Mouse (Mus musculus): Measurements from ENCODE around the gene Mknk2. TPM values are rescaled to one million over a fixed set of nuclear protein-coding genes. Genes with fewer than 3 reads are reported as not detected.

The Mknk2 gene
- polyA plus RNA-seq, 1 experiment from 2014 or later, result 47.0 TPM

DNA sequence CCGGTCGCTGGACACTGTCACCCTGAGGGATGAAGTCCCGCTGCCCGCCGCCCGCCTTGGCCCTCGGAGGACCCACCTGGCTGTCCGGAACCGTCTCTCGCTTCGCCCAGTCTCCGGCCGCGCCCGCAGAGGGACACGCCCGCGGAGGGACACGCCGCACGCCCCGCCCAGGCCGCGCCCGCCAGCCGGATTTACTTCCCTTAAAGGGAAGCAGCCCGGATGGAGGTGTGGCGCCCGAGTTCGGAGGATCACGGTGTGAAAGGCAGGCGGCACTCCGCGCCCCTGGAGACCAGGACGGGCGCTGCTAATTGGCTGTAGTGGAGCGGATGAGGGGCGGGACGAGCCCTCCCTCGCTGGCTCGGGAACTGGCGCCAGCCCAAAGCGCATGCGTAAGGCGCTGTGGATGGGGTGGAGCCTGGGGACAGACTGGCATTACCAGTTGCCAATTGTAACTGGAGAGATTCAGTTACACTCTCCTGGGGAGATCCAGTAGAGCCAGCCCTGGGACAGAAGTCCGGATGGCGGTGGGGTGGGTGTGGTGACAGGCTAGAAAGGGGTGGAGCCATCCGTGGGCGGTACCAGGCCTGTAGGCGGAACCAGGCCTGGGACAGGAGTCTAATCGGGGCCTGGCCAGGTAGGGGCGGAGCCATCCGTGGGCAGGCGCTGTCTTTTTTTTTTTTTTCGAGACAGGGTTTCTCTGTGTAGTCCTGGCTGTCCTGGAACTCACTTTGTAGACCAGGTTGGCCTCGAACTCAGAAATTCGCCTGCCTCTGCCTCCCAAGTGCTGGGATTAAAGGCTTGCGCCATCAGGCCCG is 24.0 kb upstream of the Mknk2 start, which contains the start of the genes Mob3a and Izumo4:
Mob3a (minus strand) TSS at position 257 of the 815 bp plus-strand sequence.
Izumo4 (plus strand) TSS at position 464 of the 815 bp plus-strand sequence.
- Histone ChIP-seq H3K4me2 (replicated peaks; ENCODE audit: low read depth, low read length) (peak within 1 kb of the TSS; percentile 81), H3K36me3 (ENCODE audit: control insufficient read depth, insufficient read depth, low read length) (0 out of 2 replicates have a peak, but pooled peaks cover 2% of the 10 kb centered on the region), H3K4me3 (ENCODE audit: low read depth, low read length) (peak within 1 kb of the TSS; percentile 66), H3K27me3 (ENCODE audit: control insufficient read depth, insufficient read depth, low read length) (no peaks in the 10 kb centered on the region), H3K9me3 (ENCODE audit: control insufficient read depth, low read length) (no peaks in the 10 kb centered on the region), H3K27ac (ENCODE audit: low read depth, low read length) (peak within 1 kb of the TSS; percentile 75), H3K4me1 (replicated peaks; ENCODE audit: control insufficient read depth, insufficient read depth, low read length) (peaks cover 5% of the 10 kb centered on the region), H3K9ac (ENCODE audit: low read depth, low read length) (peak within 1 kb of the TSS; percentile 74)
- peak; percentile 97 for ATAC-seq (ENCODE audit: low FRiP score)
- peak; percentile 99 for DNase-seq (ENCODE audit: low spot score)
- WGBS, result under 1% methylated on average over 59 of the region's 59 CpGs

DNA sequence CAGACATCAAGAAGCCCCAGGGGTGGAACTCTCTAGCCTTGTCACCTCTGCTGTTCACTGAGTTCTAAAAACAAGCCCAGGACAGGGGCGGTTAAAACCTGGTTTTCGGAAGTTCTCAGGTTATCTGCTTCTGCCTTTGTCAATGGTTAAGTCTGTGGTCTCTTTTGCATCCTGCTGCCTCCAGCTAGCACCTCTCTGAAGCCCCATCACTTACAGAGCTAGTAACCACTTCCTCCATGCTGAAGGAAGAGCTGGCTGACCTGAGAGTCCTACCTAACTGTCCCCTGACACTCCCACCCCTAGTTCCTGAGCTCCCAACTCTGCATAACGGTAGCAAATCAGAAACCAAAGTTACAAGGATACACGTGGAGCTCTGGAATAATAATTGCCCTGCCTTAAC is 22.8 kb upstream of the Mknk2 start:
- peaks cover 5% of the 10 kb centered on the region for H3K4me1 ChIP-seq (replicated peaks; ENCODE audit: control insufficient read depth, insufficient read depth, low read length)
- no peaks in the 10 kb centered on the region for H3K9me3 ChIP-seq (ENCODE audit: control insufficient read depth, low read length)
- WGBS, result 53% methylated on average over 4 of the region's 4 CpGs
- peak overlapping the region; percentile 81 for H3K4me2 ChIP-seq (replicated peaks; ENCODE audit: low read depth, low read length)
- no peaks in the 10 kb centered on the region for H3K27me3 ChIP-seq (ENCODE audit: control insufficient read depth, insufficient read depth, low read length)
- 0 out of 2 replicates have a peak, but pooled peaks cover 2% of the 10 kb centered on the region for H3K36me3 ChIP-seq (ENCODE audit: control insufficient read depth, insufficient read depth, low read length)
- DNase-seq (ENCODE audit: low spot score), result no peak
- H3K9ac ChIP-seq (ENCODE audit: low read depth, low read length), result 0 out of 2 replicates have a peak overlapping the region, but pooled peaks have one; percentile 19
- no peak overlapping the region for H3K27ac ChIP-seq (ENCODE audit: low read depth, low read length)
- no peak for ATAC-seq (ENCODE audit: low FRiP score)
- H3K4me3 ChIP-seq (ENCODE audit: low read depth, low read length), result peak overlapping the region; percentile 66

DNA sequence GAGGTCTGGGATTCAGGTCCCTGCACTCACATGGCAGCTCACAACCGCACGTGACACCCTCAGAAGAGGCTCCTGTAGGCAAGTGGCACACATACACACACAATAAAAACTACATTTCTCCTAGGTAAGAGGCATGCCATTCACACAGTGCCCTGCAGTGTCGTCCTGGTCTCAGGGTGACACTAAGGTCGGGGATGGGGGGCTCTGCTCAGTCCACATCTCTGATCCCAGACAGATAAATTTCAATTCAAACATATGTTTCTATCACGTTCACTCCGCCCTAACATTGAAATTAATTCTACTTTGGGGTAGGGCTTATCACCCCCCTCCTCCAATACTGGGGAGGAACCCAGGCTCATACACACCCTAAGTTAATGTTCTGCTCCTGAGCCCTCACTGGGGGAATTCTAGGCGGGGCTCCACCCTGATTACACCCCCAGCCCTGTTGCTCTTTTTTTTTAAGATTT is 22.2 kb upstream of the Mknk2 start:
- H3K4me2 ChIP-seq (replicated peaks; ENCODE audit: low read depth, low read length), result no peak overlapping the region
- ATAC-seq (ENCODE audit: low FRiP score) (no peak), DNase-seq (ENCODE audit: low spot score) (no peak)
- 86% methylated on average over 7 of the region's 7 CpGs for WGBS
- H3K27ac ChIP-seq (ENCODE audit: low read depth, low read length), result no peak overlapping the region
- H3K27me3 ChIP-seq (ENCODE audit: control insufficient read depth, insufficient read depth, low read length), result no peaks in the 10 kb centered on the region
- H3K9ac ChIP-seq (ENCODE audit: low read depth, low read length), result no peak overlapping the region
- 0 out of 2 replicates have a peak, but pooled peaks cover 2% of the 10 kb centered on the region for H3K36me3 ChIP-seq (ENCODE audit: control insufficient read depth, insufficient read depth, low read length)
- H3K4me1 ChIP-seq (replicated peaks; ENCODE audit: control insufficient read depth, insufficient read depth, low read length), result peaks cover 5% of the 10 kb centered on the region
- no peak overlapping the region for H3K4me3 ChIP-seq (ENCODE audit: low read depth, low read length)
- H3K9me3 ChIP-seq (ENCODE audit: control insufficient read depth, low read length), result no peaks in the 10 kb centered on the region

DNA sequence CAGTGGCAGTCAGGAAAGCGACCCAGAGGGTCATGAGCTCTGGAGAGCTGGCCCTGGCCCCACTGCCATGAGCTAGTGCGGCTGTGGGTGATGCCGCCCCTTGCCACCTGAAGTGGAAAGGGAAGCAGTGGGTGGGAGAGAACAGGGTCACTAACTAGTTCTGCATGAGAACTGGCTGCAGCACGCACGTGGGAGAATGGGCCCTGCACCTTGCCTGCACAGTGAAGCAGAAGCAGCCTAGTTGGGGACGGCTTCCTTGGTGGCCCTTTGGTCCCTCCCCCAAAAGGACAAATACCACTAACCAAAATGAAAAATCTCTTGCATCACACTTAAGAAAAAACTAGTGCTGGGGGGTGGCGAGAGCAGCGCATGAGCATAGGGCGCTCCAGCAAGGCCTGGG is 20.7 kb upstream of the Mknk2 start:
- Histone ChIP-seq H3K4me1 (replicated peaks; ENCODE audit: control insufficient read depth, insufficient read depth, low read length) (peaks cover 5% of the 10 kb centered on the region), H3K9me3 (ENCODE audit: control insufficient read depth, low read length) (no peaks in the 10 kb centered on the region), H3K4me3 (ENCODE audit: low read depth, low read length) (no peak overlapping the region), H3K4me2 (replicated peaks; ENCODE audit: low read depth, low read length) (no peak overlapping the region), H3K27ac (ENCODE audit: low read depth, low read length) (no peak overlapping the region), H3K27me3 (ENCODE audit: control insufficient read depth, insufficient read depth, low read length) (no peaks in the 10 kb centered on the region), H3K9ac (ENCODE audit: low read depth, low read length) (no peak overlapping the region), H3K36me3 (ENCODE audit: control insufficient read depth, insufficient read depth, low read length) (peaks cover 5% of the 10 kb centered on the region; the same call in 1 of the 2 replicates)
- ATAC-seq (ENCODE audit: low FRiP score) (no peak), DNase-seq (ENCODE audit: low spot score) (no peak)
- 92% methylated on average over 9 of the region's 9 CpGs for WGBS

DNA sequence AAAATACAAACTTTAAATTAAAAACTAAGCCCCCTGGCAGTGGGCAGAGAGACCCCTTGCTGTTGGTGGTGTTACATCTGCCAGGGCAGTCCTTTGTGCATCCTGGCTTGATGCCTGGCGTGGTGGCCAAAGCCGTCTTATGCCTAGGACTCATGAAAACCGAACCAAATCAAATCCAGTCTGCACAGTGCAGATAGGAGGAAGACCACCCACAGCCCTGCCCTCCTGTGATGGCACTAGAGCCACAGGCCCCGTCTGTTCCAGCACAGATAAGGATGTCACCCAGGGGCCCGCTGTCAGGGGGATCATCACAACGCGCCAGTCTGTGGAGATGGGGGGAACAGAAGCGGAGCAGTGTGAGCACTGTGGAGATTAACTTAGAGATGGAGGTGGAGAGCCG is 19.9 kb upstream of the Mknk2 start:
- no peak for ATAC-seq (ENCODE audit: low FRiP score)
- no peaks in the 10 kb centered on the region for H3K27me3 ChIP-seq (ENCODE audit: control insufficient read depth, insufficient read depth, low read length)
- no peak overlapping the region for H3K9ac ChIP-seq (ENCODE audit: low read depth, low read length)
- H3K9me3 ChIP-seq (ENCODE audit: control insufficient read depth, low read length), result no peaks in the 10 kb centered on the region
- no peak for DNase-seq (ENCODE audit: low spot score)
- WGBS, result 89% methylated on average over 9 of the region's 9 CpGs
- H3K4me3 ChIP-seq (ENCODE audit: low read depth, low read length), result no peak overlapping the region
- H3K4me2 ChIP-seq (replicated peaks; ENCODE audit: low read depth, low read length), result no peak overlapping the region
- H3K36me3 ChIP-seq (ENCODE audit: control insufficient read depth, insufficient read depth, low read length), result peaks cover 5% of the 10 kb centered on the region; the same call in 1 of the 2 replicates
- H3K27ac ChIP-seq (ENCODE audit: low read depth, low read length), result no peak overlapping the region
- H3K4me1 ChIP-seq (replicated peaks; ENCODE audit: control insufficient read depth, insufficient read depth, low read length), result peaks cover 3% of the 10 kb centered on the region

DNA sequence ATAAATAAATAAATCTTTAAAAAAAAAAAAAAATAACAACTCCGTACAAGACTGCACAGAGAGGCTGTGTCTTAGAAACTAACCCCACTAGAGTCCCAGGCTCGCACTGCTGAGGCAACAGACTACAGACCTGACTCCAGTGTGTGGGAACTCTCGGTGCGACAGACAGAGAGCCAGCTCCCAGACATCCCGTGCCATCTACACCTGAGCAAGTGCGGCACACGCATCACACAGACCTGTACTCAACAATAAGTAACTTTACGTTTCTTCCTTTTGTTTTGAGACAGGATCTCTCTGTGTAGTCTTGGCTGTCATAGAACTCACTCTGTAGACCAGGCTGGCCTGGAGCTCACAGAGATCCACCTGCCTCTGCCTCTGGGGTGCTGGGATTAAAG is 19.5 kb upstream of the Mknk2 start:
- WGBS, result 91% methylated on average over 8 of the region's 8 CpGs
- H3K4me3 ChIP-seq (ENCODE audit: low read depth, low read length), result no peak overlapping the region
- peaks cover 5% of the 10 kb centered on the region; the same call in 1 of the 2 replicates for H3K36me3 ChIP-seq (ENCODE audit: control insufficient read depth, insufficient read depth, low read length)
- no peaks in the 10 kb centered on the region for H3K27me3 ChIP-seq (ENCODE audit: control insufficient read depth, insufficient read depth, low read length)
- DNase-seq (ENCODE audit: low spot score) (no peak), ATAC-seq (ENCODE audit: low FRiP score) (no peak)
- peaks cover 3% of the 10 kb centered on the region for H3K4me1 ChIP-seq (replicated peaks; ENCODE audit: control insufficient read depth, insufficient read depth, low read length)
- H3K27ac ChIP-seq (ENCODE audit: low read depth, low read length), result no peak overlapping the region
- no peaks in the 10 kb centered on the region for H3K9me3 ChIP-seq (ENCODE audit: control insufficient read depth, low read length)
- H3K9ac ChIP-seq (ENCODE audit: low read depth, low read length), result no peak overlapping the region
- no peak overlapping the region for H3K4me2 ChIP-seq (replicated peaks; ENCODE audit: low read depth, low read length)

DNA sequence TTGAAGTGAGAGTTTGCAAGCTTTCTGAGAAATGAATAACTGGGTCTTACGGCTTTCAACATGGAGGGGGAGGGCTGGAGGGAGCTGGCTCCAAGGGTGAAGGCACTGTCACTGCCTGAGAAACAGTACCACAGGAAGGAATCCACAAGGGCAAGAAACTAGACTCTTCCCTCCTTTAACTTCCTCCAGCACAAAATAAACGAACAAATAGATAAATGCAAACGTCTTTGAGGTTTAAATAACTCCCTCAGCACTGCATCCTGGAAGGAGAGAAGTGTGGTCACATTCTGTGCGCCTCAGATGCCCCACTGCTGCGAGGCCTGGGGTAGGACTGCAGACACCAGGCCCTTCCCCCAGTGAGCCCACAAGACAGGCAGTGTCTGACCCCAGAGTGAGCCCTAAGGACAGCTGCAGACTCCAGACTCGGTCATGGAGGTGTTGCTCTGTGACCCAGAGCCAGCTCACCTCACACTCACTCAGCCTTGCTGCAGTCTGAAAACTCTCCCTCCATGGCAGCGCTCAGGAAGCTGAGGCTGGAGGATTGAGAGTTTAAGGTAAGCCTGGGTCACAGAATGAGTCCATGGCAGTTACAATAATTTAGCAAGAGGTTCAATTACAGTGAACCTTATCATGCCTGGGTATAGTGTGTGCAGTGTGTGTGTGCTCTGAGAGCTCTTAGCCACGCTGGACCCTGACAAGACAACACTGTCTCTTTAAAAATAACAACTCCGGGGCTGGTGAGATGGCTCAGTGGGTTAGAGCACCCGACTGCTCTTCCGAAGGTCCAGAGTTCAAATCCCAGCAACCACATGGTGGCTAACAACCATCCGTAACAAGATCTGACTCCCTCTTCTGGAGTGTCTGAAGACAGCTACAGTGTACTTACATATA is 18.8 kb upstream of the Mknk2 start:
- H3K4me1 ChIP-seq (replicated peaks; ENCODE audit: control insufficient read depth, insufficient read depth, low read length), result peaks cover 3% of the 10 kb centered on the region
- ATAC-seq (ENCODE audit: low FRiP score) (no peak), DNase-seq (ENCODE audit: low spot score) (no peak)
- H3K4me3 ChIP-seq (ENCODE audit: low read depth, low read length), result no peak overlapping the region
- no peak overlapping the region for H3K27ac ChIP-seq (ENCODE audit: low read depth, low read length)
- H3K4me2 ChIP-seq (replicated peaks; ENCODE audit: low read depth, low read length), result no peak overlapping the region
- no peaks in the 10 kb centered on the region for H3K9me3 ChIP-seq (ENCODE audit: control insufficient read depth, low read length)
- H3K27me3 ChIP-seq (ENCODE audit: control insufficient read depth, insufficient read depth, low read length), result no peaks in the 10 kb centered on the region
- H3K9ac ChIP-seq (ENCODE audit: low read depth, low read length), result no peak overlapping the region
- WGBS, result 72% methylated on average over 11 of the region's 12 CpGs
- peaks cover 5% of the 10 kb centered on the region; the same call in 1 of the 2 replicates for H3K36me3 ChIP-seq (ENCODE audit: control insufficient read depth, insufficient read depth, low read length)

DNA sequence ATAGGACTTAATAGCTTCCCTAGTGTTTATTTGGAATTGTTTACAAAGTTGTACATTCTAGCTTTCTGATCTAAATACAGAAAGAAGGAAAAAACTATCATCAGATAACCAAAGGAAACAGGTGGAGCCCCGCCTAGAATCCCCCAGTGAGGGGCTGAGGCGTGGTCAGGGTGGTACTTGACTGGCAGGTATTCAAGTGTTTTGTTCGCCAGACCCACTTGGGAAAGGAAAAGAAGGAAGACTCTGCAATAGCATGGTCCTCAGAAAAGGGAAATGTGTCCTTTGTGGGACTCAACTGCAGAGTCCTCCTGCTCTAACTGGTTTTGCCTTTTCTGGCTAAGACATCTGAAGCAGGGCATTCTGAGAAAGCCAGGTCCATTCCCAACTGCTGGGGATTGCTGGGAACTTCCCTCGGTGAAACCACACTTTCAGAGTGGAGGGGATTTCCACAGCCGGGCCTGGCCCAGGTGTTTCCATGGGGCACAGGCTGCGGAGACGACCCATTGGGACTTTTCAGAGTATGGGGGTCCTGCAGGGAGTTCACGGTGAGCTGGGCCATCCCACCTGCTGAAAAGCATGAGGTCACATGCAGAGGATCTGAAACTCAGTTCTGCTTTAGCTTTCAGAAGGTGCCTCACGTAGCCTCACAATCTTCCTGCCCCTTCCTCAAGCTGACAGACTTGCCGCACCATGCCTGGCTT is 18.0 kb upstream of the Mknk2 start:
- no peak overlapping the region for H3K9ac ChIP-seq (ENCODE audit: low read depth, low read length)
- peaks cover 5% of the 10 kb centered on the region; the same call in 1 of the 2 replicates for H3K36me3 ChIP-seq (ENCODE audit: control insufficient read depth, insufficient read depth, low read length)
- H3K4me1 ChIP-seq (replicated peaks; ENCODE audit: control insufficient read depth, insufficient read depth, low read length), result peaks cover 3% of the 10 kb centered on the region
- H3K4me3 ChIP-seq (ENCODE audit: low read depth, low read length), result no peak overlapping the region
- WGBS, result 80% methylated on average over 10 of the region's 10 CpGs
- no peak overlapping the region for H3K4me2 ChIP-seq (replicated peaks; ENCODE audit: low read depth, low read length)
- ATAC-seq (ENCODE audit: low FRiP score) (no peak), DNase-seq (ENCODE audit: low spot score) (no peak)
- no peak overlapping the region for H3K27ac ChIP-seq (ENCODE audit: low read depth, low read length)
- no peaks in the 10 kb centered on the region for H3K9me3 ChIP-seq (ENCODE audit: control insufficient read depth, low read length)
- no peaks in the 10 kb centered on the region for H3K27me3 ChIP-seq (ENCODE audit: control insufficient read depth, insufficient read depth, low read length)
